Mouse (Mus musculus) E14TG2a.4 (cell line): ENCODE data around the gene Tmem30b.
"Not testable (repeated sequence)": the region's sequence is repeated elsewhere in the genome, so short reads cannot be mapped to it uniquely, and the experiment has no call there.

Source experiments
- H3K27me3 ChIP-seq: 2 replicates; pipeline ENCODE4 v1.6.1; 2014; ENCODE audit warnings: low read length, control low read depth; ENCODE audit not compliant: insufficient read depth
- H3K36me3 ChIP-seq: 2 replicates; pipeline ENCODE4 v1.6.1; 2014; ENCODE audit warnings: low read length, control low read depth; ENCODE audit not compliant: insufficient read depth
- H3K4me1 ChIP-seq: replicated peaks from 2 replicates; pipeline ENCODE4 v1.6.1; 2014; ENCODE audit warnings: low read depth, low read length, control low read depth
- H3K4me3 ChIP-seq: replicated peaks from 2 replicates; pipeline ENCODE4 v1.5.1; 2014; ENCODE audit warnings: mild to moderate bottlenecking, low read length
- H3K9me3 ChIP-seq: 2 replicates; pipeline ENCODE4 v1.6.1; 2014; ENCODE audit warnings: low read length, control low read depth
- CTCF ChIP-seq: conservative IDR thresholded peaks from 2 replicates; pipeline ENCODE4 v1.5.1; 2014; ENCODE audit warnings: low read length
- NANOG ChIP-seq: IDR thresholded peaks from 2 replicates; pipeline ENCODE4 v1.6.1; 2014; ENCODE audit warnings: borderline replicate concordance, low read length, mixed read lengths
- POU5F1 ChIP-seq: IDR thresholded peaks from 2 replicates; pipeline ENCODE4 v1.6.1; 2014; ENCODE audit warnings: low read length, borderline replicate concordance

Gene Tmem30b

GRCm38 (mm10) chr12:73564795-73565619, 18.8 kb upstream of the Tmem30b start:
- H3K4me3 ChIP-seq = no peak overlapping the region
- H3K9me3 ChIP-seq = no peaks in the 10 kb centered on the region
- peaks cover 3% of the 10 kb centered on the region; the same call in 1 of the 2 replicates for H3K4me1 ChIP-seq
- TF ChIP-seq NANOG = no peak
- TF ChIP-seq CTCF = peak; percentile 27; the same call in 1 of the 2 replicates
- no peaks in the 10 kb centered on the region for H3K27me3 ChIP-seq
- H3K36me3 ChIP-seq = no peaks in the 10 kb centered on the region

GRCm38 (mm10) chr12:73564176-73564575, 18.0 kb upstream of the Tmem30b start:
- Histone ChIP-seq H3K4me3 (no peak overlapping the region), H3K27me3 (no peaks in the 10 kb centered on the region), H3K9me3 (no peaks in the 10 kb centered on the region), H3K36me3 (no peaks in the 10 kb centered on the region), H3K4me1 (peaks cover 5% of the 10 kb centered on the region; the same call in 1 of the 2 replicates)
- TF ChIP-seq NANOG (no peak), POU5F1 (no peak), CTCF (no peak)

GRCm38 (mm10) chr12:73563122-73563521, 16.9 kb upstream of the Tmem30b start:
- H3K27me3 ChIP-seq, H3K4me1 ChIP-seq, H3K4me3 ChIP-seq, H3K36me3 ChIP-seq, H3K9me3 ChIP-seq: not testable (repeated sequence)

- H3K4me3 ChIP-seq = 0 out of 2 replicates have a peak overlapping the region, but pooled peaks have one; percentile 6
Observed at GRCm38 (mm10) chr12:73560091-73560490, 13.9 kb upstream of the Tmem30b start.

GRCm38 (mm10) chr12:73558525-73559195, 12.5 kb upstream of the Tmem30b start:
- no peaks in the 10 kb centered on the region for H3K9me3 ChIP-seq
- no peaks in the 10 kb centered on the region for H3K36me3 ChIP-seq
- H3K4me3 ChIP-seq = no peak overlapping the region
- H3K4me1 ChIP-seq = peaks cover 5% of the 10 kb centered on the region
- TF ChIP-seq POU5F1 (no peak), NANOG (no peak), CTCF (no peak)
- H3K27me3 ChIP-seq = no peaks in the 10 kb centered on the region

More at GRCm38 (mm10) chr12:73560091-73560490, 13.9 kb upstream of the Tmem30b start:
- TF ChIP-seq CTCF (peak; percentile 74), POU5F1 (no peak), NANOG (no peak)
- H3K4me1 ChIP-seq = peaks cover 5% of the 10 kb centered on the region; the same call in 1 of the 2 replicates
- H3K9me3 ChIP-seq = no peaks in the 10 kb centered on the region
- no peaks in the 10 kb centered on the region for H3K27me3 ChIP-seq
- no peaks in the 10 kb centered on the region for H3K36me3 ChIP-seq

GRCm38 (mm10) chr12:73554155-73554554, 8.0 kb upstream of the Tmem30b start:
- Histone ChIP-seq H3K4me1 (peaks cover 11% of the 10 kb centered on the region), H3K36me3 (no peaks in the 10 kb centered on the region), H3K27me3 (0 out of 2 replicates have a peak, but pooled peaks cover 4% of the 10 kb centered on the region), H3K9me3 (no peaks in the 10 kb centered on the region), H3K4me3 (no peak overlapping the region)
- peak; percentile 90 for TF ChIP-seq CTCF
- TF ChIP-seq NANOG = no peak
- TF ChIP-seq POU5F1 = no peak

- Histone ChIP-seq H3K27me3 (peaks cover 47% of the 10 kb centered on the region), H3K9me3 (no peaks in the 10 kb centered on the region), H3K4me1 (peaks cover 47% of the 10 kb centered on the region), H3K4me3 (no peak overlapping the region), H3K36me3 (no peaks in the 10 kb centered on the region)
- no peak for TF ChIP-seq NANOG
- TF ChIP-seq POU5F1 = no peak
- no peak for TF ChIP-seq CTCF
Observed at GRCm38 (mm10) chr12:73548259-73548658, 2.1 kb upstream of the Tmem30b start.

- Histone ChIP-seq H3K27me3 (peaks cover 52% of the 10 kb centered on the region), H3K9me3 (no peaks in the 10 kb centered on the region), H3K4me3 (no peak overlapping the region), H3K4me1 (peaks cover 43% of the 10 kb centered on the region), H3K36me3 (no peaks in the 10 kb centered on the region)
- no peak for TF ChIP-seq POU5F1
Observed at GRCm38 (mm10) chr12:73547646-73548045, 1.5 kb upstream of the Tmem30b start.

- H3K36me3 ChIP-seq = no peaks in the 10 kb centered on the region
- peaks cover 59% of the 10 kb centered on the region for H3K27me3 ChIP-seq
- H3K9me3 ChIP-seq = no peaks in the 10 kb centered on the region
- H3K4me1 ChIP-seq = peaks cover 47% of the 10 kb centered on the region
- H3K4me3 ChIP-seq = peak overlapping the region; percentile 82
- TF ChIP-seq CTCF (no peak), NANOG (no peak), POU5F1 (no peak)
Observed at GRCm38 (mm10) chr12:73545672-73546085, 513 bp downstream of the Tmem30b start.
